Mouse (Mus musculus): ENCODE data around the gene Ccser2. TPM values are rescaled to one million over a fixed set of nuclear protein-coding genes. Genes with fewer than 3 reads are reported as not detected.

Gene Ccser2
- polyA plus RNA-seq, 1 experiment = 60.5 TPM

DNA sequence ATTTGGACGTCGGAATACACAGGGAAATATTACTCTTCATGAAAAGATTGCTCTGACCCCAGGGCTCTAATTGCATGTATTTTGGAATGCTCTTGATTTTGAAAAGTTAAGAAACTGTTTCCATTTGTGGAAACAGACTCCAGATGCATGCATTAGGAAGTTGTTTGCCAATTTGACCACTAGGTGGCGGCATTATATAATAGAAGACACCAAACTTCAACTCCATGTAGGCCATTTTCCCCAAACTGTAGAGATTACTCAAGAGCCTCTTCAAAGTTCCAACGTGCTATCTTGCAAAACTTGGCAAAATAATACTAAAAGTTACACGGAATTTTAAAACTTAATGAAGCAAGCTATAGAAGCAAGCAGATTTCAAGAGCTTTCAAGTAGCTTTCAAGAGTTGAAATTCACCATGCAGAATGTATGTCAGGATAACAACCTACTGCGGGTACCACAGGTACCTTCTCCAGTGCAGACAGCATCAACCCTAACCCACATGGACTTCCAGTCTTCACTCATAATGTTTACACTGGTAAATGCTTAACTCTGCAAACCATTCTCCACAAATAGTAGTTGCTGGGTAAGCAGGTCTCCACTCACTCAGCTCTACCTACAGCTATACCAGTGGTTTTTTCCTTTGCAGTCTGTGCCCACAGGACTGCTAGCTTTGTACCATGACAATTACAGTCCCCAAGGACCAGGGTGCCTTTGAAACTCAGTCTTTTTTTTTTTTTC lies 101.4 kb downstream of the Ccser2 start:
- peak; percentile 54 for TF ChIP-seq CTCF (IDR thresholded peaks at IDR 0.05; ENCODE audit: borderline replicate concordance, extremely low read depth, insufficient read depth, insufficient read length)
- no peak for TF ChIP-seq POLR2A (IDR thresholded peaks at IDR 0.05; ENCODE audit: borderline replicate concordance, extremely low read depth, insufficient read depth, insufficient read length, poor library complexity, severe bottlenecking)
- DNase-seq (ENCODE audit: low read depth) = peak; percentile 88

DNA sequence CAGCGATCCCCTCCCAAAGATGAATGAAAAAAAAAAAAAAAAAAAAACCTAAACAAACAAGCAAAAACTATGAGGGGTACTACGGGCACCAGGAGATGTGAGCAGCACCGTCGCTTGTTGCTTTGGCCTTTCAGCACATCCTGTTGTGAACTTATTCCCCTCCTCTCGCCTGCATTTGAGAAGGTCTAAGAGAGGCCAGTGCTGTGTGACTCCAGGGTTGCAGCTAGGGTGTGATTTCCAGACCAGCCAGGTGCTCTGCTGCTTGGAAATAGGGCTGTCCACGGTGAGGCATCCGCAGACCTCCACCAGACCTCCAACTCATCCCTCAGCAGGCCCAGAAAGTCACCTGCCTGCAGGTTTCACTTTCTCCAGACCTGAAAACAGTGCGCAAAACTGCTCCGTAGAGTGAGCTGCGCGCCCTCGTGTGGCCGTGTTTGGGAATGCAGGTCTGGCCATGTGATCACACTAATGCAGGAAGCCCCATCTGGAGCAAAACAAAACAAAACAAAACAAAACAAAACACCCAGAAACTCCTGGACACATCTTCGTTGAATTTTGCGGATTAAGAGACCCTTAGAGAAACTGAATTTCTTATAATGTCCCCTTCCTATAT lies 104.6 kb downstream of the Ccser2 start:
- peak; percentile 80 for DNase-seq (ENCODE audit: low read depth)
- TF ChIP-seq POLR2A (IDR thresholded peaks at IDR 0.05; ENCODE audit: borderline replicate concordance, extremely low read depth, insufficient read depth, insufficient read length, poor library complexity, severe bottlenecking) = no peak
- TF ChIP-seq CTCF (IDR thresholded peaks at IDR 0.05; ENCODE audit: borderline replicate concordance, extremely low read depth, insufficient read depth, insufficient read length) = peak; percentile 95

DNA sequence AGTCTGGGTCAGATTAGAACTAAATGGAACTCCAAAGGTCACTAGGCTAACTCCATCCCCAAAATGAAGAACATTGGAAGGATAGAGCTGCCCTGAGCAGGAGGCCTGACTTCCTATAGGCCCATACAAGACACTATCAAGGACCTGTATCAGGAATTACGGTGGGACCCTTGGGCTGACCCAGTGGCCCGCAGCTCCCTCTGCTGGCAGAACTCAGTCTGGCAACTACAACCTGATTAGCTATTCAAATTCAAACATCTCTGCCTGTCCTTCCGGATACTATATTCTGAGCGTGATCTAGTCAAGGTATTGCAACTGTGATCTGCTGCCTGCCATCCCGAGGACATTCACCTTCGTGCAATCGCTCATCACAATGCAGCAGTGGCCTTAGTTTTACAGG lies 106.2 kb downstream of the Ccser2 start:
- TF ChIP-seq CTCF (IDR thresholded peaks at IDR 0.05; ENCODE audit: borderline replicate concordance, extremely low read depth, insufficient read depth, insufficient read length) (peak; percentile 81), POLR2A (IDR thresholded peaks at IDR 0.05; ENCODE audit: borderline replicate concordance, extremely low read depth, insufficient read depth, insufficient read length, poor library complexity, severe bottlenecking) (no peak)
- peak; percentile 70 for DNase-seq (ENCODE audit: low read depth)

DNA sequence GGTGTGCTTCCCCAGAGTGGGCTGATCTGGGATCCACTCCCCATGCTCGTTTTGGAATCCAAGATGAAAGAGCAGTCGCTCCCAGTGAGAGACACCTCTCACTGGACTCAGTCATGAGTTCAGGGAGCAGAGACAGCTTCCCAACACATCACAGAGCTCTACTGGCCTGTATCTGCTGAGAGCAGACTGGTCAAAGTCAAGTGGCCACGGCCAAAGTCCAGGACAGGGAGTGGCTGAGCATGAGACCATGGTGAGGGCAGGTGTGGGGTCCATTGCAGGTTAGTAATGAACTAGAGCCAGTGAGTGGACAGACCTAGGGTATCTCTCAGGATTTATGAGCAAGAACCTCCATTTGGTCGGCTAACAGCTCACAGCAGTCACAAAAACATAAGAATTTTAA lies 109.6 kb downstream of the Ccser2 start:
- TF ChIP-seq CTCF (IDR thresholded peaks at IDR 0.05; ENCODE audit: borderline replicate concordance, extremely low read depth, insufficient read depth, insufficient read length) (no peak), POLR2A (IDR thresholded peaks at IDR 0.05; ENCODE audit: borderline replicate concordance, extremely low read depth, insufficient read depth, insufficient read length, poor library complexity, severe bottlenecking) (no peak)
- DNase-seq (ENCODE audit: low read depth) = no peak

DNA sequence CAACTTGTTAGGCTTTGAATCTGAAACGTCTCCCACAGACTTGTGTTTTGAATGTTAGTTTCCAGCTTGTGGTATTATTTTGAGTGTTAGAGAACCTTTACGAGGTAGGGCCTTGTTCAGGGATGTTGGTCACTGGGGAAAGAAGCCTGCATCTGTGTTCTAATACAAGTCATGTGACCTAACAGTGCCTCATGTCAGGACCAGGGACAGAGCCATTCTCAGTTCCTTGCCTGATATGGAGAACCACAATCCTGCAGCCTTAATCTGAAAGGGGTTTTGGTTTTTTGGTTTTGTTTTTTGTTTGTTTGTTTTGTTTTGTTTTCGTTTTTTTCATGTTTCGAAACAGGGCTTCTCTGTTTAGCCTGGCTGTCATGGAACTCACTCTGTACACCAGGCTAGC lies 115.6 kb downstream of the Ccser2 start:
- TF ChIP-seq POLR2A (IDR thresholded peaks at IDR 0.05; ENCODE audit: borderline replicate concordance, extremely low read depth, insufficient read depth, insufficient read length, poor library complexity, severe bottlenecking) (no peak), CTCF (IDR thresholded peaks at IDR 0.05; ENCODE audit: borderline replicate concordance, extremely low read depth, insufficient read depth, insufficient read length) (no peak)
- no peak for DNase-seq (ENCODE audit: low read depth)

DNA sequence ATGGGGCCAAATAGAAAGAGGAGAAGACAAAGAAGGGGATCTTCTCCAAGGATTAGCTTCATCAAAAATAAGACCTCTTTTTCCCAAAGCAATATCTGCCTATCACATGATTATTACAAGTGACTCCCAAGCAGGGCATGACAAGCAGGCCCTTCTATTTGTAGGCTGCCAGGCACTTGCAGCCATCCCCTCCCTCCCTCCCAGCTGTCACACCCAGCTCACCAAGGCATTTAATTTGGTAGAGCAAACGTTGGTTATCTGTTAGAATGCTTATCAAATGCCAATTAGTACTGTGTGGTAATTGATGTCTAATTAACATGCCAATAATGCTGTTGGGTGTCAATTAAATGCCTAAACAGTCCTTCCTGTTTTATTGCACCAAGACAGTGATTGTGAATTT lies 119.7 kb downstream of the Ccser2 start:
- TF ChIP-seq CTCF (IDR thresholded peaks at IDR 0.05; ENCODE audit: borderline replicate concordance, extremely low read depth, insufficient read depth, insufficient read length) (no peak), POLR2A (IDR thresholded peaks at IDR 0.05; ENCODE audit: borderline replicate concordance, extremely low read depth, insufficient read depth, insufficient read length, poor library complexity, severe bottlenecking) (no peak)
- DNase-seq (ENCODE audit: low read depth) = peak; percentile 66

Other genes with a start within 250 kb of the Ccser2 start
- 0.13 TPM in 1 of 2 replicates, not detected in the other for gene Rgr, start 80.2 kb upstream of the Ccser2 start, polyA plus RNA-seq (2012; rRNA removed)
- gene Lrit1, start 86.1 kb upstream of the Ccser2 start, polyA plus RNA-seq (2012; rRNA removed) = 0.03 TPM in 1 of 2 replicates, not detected in the other
- gene Lrit2, start 99.2 kb upstream of the Ccser2 start, polyA plus RNA-seq (2012; rRNA removed) = not detected in 2 replicates
- gene Cdhr1, start 129.6 kb upstream of the Ccser2 start, polyA plus RNA-seq (2012; rRNA removed) = 2.2 and 3.0 TPM in 2 replicates
- 0.31 and 0.69 TPM in 2 replicates for gene 2610528A11Rik, start 145.2 kb upstream of the Ccser2 start, polyA plus RNA-seq (2012; rRNA removed)
- gene Ghitm, start 166.5 kb upstream of the Ccser2 start, polyA plus RNA-seq (2012; rRNA removed) = 78.0 and 81.1 TPM in 2 replicates

All from brain, embryonic 14.5 days (tissue).